Mouse (Mus musculus): ENCODE data around the gene BC004004. TPM values are rescaled to one million over a fixed set of nuclear protein-coding genes. Genes with fewer than 3 reads are reported as not detected.
"Not testable (repeated sequence)": the region's sequence is repeated elsewhere in the genome, so short reads cannot be mapped to it uniquely, and the experiment has no call there.

The BC004004 gene
- total RNA-seq, 1 experiment from 2014 or later: 139 TPM

GRCm38 (mm10) chr17:29299282-29299681 lies 30.7 kb downstream of the BC004004 start:
- no peak for DNase-seq

- no peak for DNase-seq
Observed at GRCm38 (mm10) chr17:29300926-29301325, 32.3 kb downstream of the BC004004 start.

DNA sequence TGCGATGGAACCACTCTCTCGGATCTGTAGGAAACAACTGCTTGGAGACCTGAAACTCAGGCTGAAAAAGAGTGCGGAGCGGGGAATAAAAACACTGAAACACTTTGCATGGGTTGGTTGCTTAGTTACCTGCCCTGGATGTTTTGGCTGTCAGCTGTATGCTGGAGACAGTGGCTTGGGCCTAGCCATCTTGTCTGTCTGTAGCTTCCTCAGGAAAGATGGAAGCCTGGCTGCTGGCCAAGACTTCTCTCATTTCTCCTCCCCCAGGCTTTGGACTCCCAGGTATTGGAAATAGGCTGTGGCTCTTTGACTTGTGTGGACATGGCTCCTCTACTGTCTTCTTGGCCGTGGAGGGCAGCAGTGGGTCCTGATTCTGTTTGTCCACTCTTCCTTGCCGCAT lies 32.8 kb downstream of the BC004004 start:
- DNase-seq: no peak

GRCm38 (mm10) chr17:29302149-29302548 lies 33.6 kb downstream of the BC004004 start:
- no peak for DNase-seq

DNA sequence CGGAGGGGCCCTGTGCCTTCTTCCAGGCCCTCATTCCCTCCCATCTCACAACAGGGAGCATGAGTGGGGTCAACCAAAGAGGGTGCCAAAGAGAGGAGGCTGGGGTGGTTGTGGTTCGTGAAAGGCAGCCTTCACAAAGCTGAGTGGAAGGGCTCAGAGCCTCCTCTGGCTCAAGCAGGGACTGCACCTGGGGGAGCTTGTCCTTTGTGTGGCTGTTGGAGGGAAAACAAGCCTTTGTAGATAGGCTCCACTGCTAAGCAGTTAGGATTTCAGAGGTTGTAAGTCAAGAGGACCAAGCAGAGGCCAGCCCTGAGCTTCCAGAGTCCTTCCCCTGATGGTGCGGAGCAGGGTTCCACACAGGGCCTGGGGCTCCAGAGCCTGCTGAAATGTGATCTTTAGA lies 34.5 kb downstream of the BC004004 start:
- no peak for DNase-seq

GRCm38 (mm10) chr17:29303856-29304255 lies 35.3 kb downstream of the BC004004 start:
- DNase-seq: no peak

- DNase-seq: no peak
Observed at GRCm38 (mm10) chr17:29304376-29305057, 35.9 kb downstream of the BC004004 start.

GRCm38 (mm10) chr17:29305058-29305806 lies 36.6 kb downstream of the BC004004 start:
- no peak for DNase-seq

- DNase-seq: no peak
Observed at GRCm38 (mm10) chr17:29305871-29306270, 37.3 kb downstream of the BC004004 start.

DNA sequence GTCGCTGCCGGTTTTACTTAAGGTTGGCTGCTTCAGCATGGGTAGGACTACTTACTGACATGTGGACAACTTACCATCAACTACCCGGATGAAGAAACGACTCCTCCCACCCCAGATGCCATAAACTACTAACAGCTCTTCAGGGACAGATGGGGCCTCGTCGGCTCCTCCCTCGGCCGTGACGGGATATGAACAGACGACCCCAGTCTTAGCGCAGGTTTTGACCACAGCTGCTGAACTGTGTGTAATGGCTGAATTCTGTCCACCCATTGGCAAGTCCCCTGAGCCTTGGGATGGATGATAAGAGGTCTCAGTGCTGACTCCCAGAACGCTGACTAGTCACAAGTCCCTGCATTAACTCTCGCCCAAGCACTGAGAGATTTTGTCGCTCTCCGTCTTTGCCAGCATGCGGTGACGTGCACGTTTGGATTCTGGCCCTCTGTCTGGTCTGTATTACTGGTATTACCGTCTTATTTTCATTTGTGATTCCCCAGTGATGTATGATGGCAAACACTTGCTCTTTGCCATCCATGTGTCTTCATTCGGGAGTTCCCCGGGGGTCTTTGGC lies 41.6 kb downstream of the BC004004 start:
- DNase-seq: no peak

- DNase-seq: no peak
Observed at GRCm38 (mm10) chr17:29311602-29312001, 43.0 kb downstream of the BC004004 start.

DNA sequence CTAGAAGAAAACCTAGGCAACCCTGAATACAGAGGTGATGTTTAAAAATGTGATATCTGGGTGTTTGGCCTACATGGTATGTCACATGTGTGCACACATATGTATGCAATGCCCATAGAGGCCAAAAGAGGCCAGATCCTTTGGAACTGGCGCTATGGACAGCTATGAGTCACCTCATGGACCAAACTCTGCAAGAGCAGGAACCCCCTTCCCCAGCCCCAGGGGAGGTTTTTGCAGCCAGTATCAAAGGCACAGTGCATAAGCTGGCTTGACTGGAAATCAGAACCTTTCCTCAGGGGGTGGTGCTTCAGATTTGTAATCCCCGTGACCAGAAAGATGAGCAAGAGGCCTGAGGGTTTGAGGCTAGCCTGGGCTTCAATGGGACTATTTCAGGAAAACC lies 43.5 kb downstream of the BC004004 start:
- DNase-seq: no peak

- no peak for DNase-seq
Observed at GRCm38 (mm10) chr17:29313300-29313699, 44.7 kb downstream of the BC004004 start.

- DNase-seq: no peak
Observed at GRCm38 (mm10) chr17:29315672-29316465, 47.3 kb downstream of the BC004004 start.

DNA sequence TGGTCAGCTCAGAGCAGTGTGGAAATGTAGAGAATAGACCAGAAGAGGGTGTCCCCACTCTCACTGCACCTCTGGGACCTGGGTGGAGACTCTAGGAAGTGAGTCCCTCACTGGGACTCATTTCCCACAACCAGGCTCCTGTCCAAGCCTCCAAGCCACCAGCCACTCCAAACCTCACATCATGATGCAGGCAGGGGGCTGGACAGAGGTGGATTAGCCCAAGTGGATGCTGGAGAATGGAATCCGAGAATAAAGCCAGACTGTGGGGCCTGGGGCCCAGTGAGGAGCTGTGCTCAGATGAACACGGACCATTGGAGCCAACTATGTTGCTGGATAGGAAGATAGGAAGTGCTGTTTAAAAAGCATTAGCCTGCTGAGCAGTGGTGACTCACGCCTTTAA lies 48.3 kb downstream of the BC004004 start:
- no peak for DNase-seq

- DNase-seq: not testable (repeated sequence)
Observed at GRCm38 (mm10) chr17:29317380-29317779, 48.8 kb downstream of the BC004004 start, which contains the start of gene Pi16. TSS of gene Pi16 (plus strand) at chr17:29317680.

- no peak for DNase-seq
Observed at GRCm38 (mm10) chr17:29318731-29319250, 50.2 kb downstream of the BC004004 start.

GRCm38 (mm10) chr17:29319476-29319875 lies 50.9 kb downstream of the BC004004 start:
- no peak for DNase-seq

DNA sequence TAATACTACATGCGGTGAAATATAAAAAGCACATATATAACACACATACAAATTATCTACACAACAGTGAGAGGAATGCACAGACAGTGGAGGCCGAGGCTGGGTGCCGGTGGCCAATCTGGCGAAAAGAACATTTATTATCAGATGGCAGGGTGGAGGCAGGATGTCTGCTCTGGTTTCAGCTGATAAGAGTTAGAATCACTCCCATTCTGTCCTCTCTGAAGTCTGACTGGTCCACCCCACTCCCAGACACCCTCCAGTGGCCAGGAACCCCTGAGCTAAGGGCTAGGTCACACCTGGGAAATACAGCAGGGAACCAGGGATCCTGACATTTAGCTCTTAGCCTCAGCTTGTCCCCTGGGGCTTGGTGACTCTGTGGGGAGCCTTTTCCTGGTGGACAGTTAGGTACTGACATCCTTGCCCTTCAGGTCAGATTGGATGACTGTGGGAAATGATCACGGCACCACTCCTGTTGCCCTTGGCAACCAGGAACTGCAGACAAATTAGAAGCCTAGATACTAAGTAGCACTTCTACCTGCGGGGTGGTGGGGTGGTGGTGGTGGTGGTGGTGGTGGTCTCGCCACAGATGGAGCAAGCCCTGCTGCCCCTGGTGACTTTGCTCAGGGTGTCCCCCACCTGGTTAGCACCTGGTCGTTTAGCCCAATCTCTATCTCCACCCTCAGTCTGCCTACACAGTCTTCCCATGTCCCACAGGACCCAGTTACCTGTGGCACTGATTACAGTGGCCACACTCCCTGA lies 51.5 kb downstream of the BC004004 start:
- no peak for DNase-seq

DNA sequence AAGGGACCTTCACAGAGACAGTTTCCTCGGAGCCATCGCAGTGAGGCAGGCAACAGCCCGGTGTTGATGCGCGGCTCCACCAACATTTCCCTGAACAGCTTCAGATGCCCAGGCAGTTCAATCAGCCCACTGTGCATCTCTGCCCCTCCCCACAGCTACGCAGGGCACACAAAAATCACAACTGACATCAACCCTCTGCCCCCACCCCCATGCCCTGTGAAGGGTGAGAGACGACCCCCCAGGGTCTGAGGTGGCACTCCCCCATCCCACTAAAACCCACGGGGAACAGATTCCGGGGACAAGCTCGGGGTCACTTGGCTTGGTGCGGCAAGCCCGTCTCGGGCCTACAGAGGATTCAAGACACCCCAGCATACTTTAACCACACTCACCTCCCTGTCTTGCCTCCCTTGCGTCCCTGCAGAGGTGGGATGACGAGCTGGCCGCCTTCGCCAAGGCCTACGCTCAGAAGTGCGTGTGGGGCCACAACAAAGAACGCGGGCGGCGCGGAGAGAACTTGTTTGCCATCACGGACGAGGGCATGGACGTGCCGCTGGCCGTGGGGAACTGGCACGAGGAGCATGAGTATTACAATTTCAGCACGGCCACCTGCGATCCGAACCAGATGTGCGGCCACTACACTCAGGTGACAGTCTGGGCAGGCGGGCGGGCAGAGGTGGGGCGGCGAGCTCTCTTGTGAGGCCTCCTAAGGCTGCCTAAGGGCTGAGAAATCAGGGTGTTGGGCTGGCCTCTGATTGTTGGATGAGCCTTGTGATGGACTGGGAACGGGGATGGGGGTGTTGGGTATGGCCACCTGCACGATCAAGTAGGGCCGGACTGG lies 53.4 kb downstream of the BC004004 start:
- no peak for DNase-seq

- no peak for DNase-seq
Observed at GRCm38 (mm10) chr17:29322603-29322962, 54.0 kb downstream of the BC004004 start.
